Comparison of ENCODE assay signal across 8 mouse cellular contexts in the genomic region with DNA sequence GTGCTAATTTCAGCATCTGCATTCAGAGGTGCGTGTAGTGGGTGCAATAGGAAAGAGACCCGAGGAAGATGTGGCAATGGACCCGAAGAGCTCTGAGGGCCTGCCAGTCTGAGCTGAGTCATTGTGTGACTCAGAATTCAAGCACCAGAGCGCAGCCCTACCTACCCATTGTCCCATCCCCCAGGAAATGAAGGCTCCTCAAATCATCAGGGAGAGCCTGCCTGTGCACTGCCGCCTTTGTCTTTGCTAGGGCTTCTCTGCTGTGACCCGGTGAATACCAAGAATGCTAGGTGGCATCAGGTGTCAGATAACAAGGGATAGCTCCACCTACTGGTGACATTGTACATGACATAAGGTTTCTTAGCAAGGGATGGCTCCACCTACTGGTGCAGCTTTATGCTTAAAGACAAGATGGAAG. TPM values are rescaled to one million over a fixed set of nuclear protein-coding genes. Genes with fewer than 3 reads are reported as not detected.
DNase-seq lines count a peak whose midpoint lies in the region; ATAC-seq and TF ChIP-seq lines count a peak whose summit lies in the region.

No protein-coding gene starts in this region.

- TF ChIP-seq CTCF in brain, embryonic 14.5 days (IDR thresholded peaks at IDR 0.05; ENCODE audit: borderline replicate concordance, extremely low read depth, insufficient read depth, insufficient read length), result peak; percentile 84; the same call in 1 of the 2 replicates
- peak; percentile 99 for TF ChIP-seq CTCF in liver, embryonic 14.5 days (IDR thresholded peaks at IDR 0.05; ENCODE audit: low read depth)
- TF ChIP-seq CTCF in stomach, postnatal 0 days (IDR thresholded peaks at IDR 0.05; ENCODE audit: low read depth), result peak; percentile 100

- peak overlapping the region; percentile 87 for H3K9ac ChIP-seq in heart, embryonic 16.5 days (ENCODE audit: low read length)
- H3K9ac ChIP-seq in liver, embryonic 14.5 days (replicated peaks), result no peak overlapping the region
- no peak overlapping the region for H3K9ac ChIP-seq in stomach, postnatal 0 days (ENCODE audit: low read length)

- peak; percentile 81 for ATAC-seq in erythroblast, adult 5-6 weeks (replicated peaks; ENCODE audit: low FRiP score, poor library complexity, severe bottlenecking)
- 0 out of 2 replicates have a peak, but pooled peaks have one; percentile 4 for ATAC-seq in heart, embryonic 16.5 days (replicated peaks; ENCODE audit: extremely low read depth, insufficient read depth, low FRiP score)
- ATAC-seq in liver, embryonic 14.5 days (ENCODE audit: insufficient read depth), result 0 out of 2 replicates have a peak, but pooled peaks have one; percentile 2
- ATAC-seq in stomach, postnatal 0 days (ENCODE audit: low FRiP score, low TSS enrichment), result peak; percentile 62

- peak overlapping the region; percentile 82 for H3K4me3 ChIP-seq in heart, embryonic 16.5 days (ENCODE audit: low read length)
- H3K4me3 ChIP-seq in liver, embryonic 14.5 days (ENCODE audit: insufficient read depth in 1 of 2, low read depth in 2 of 2, low read length in 2 of 2), result peak overlapping the region in 1 of 2 experiments; percentile 86; a peak in 1 of 4 replicates
- H3K4me3 ChIP-seq in stomach, postnatal 0 days (ENCODE audit: low read depth, low read length), result no peak overlapping the region

- 9% methylated on average over 6 of the region's 6 CpGs for WGBS in heart, embryonic 16.5 days
- WGBS in liver, embryonic 14.5 days (ENCODE audit: insufficient replicate concordance), result 7% methylated on average over 6 of the region's 6 CpGs
- 11% methylated on average over 6 of the region's 6 CpGs for WGBS in stomach, postnatal 0 days

- peaks cover 54% of the 10 kb centered on the region for H3K36me3 ChIP-seq in heart, embryonic 16.5 days (ENCODE audit: control insufficient read depth, insufficient read depth)
- H3K36me3 ChIP-seq in liver, embryonic 14.5 days (replicated peaks; ENCODE audit: control insufficient read depth, insufficient read depth, low read depth), result peaks cover 39% of the 10 kb centered on the region
- H3K36me3 ChIP-seq in stomach, postnatal 0 days (ENCODE audit: control insufficient read depth, insufficient read depth, low read length), result peaks cover 33% of the 10 kb centered on the region; the same call in 1 of the 2 replicates

- peak overlapping the region; percentile 90 for H3K27ac ChIP-seq in heart, embryonic 16.5 days (ENCODE audit: low read length)
- no peak overlapping the region for H3K27ac ChIP-seq in liver, embryonic 14.5 days
- H3K27ac ChIP-seq in stomach, postnatal 0 days (replicated peaks), result no peak overlapping the region; the same call in 1 of the 2 replicates

- TF ChIP-seq POLR2A in brain, embryonic 14.5 days (IDR thresholded peaks at IDR 0.05; ENCODE audit: borderline replicate concordance, extremely low read depth, insufficient read depth, insufficient read length, poor library complexity, severe bottlenecking), result no peak

- DNase-seq in CD8-positive naive resting alpha-beta T cell, adult 2 months (ENCODE audit: low read depth in 2 of 2, low spot score in 2 of 2), result peak; percentile 86 to 92
- peak; percentile 97 for DNase-seq in brain, embryonic 14.5 days (ENCODE audit: low read depth)
- DNase-seq in kidney, postnatal 14 days, result peak; percentile 90
- DNase-seq in liver, embryonic 14.5 days (ENCODE audit: low read depth in 3 of 3, low spot score in 3 of 3), result peak; percentile 88 to 89 (median 88)
- peak; percentile 83 for DNase-seq in neural tube, embryonic 10.5 days (ENCODE audit: extremely low spot score, low spot score)
- DNase-seq in stomach, postnatal 0 days (ENCODE audit: low spot score), result peak; percentile 73

- H3K4me2 ChIP-seq in heart, embryonic 16.5 days (ENCODE audit: low read depth, low read length), result peak overlapping the region; percentile 76
- peak overlapping the region; percentile 97 for H3K4me2 ChIP-seq in liver, embryonic 14.5 days (ENCODE audit: low read depth)
- no peak overlapping the region for H3K4me2 ChIP-seq in stomach, postnatal 0 days (replicated peaks; ENCODE audit: low read depth)

- no peak for TF ChIP-seq EP300 in liver, embryonic 14.5 days (IDR thresholded peaks at IDR 0.05; ENCODE audit: low read depth)
- TF ChIP-seq EP300 in stomach, postnatal 0 days (optimal IDR thresholded peaks at IDR 0.05), result no peak

- peaks cover 56% of the 10 kb centered on the region for H3K4me1 ChIP-seq in heart, embryonic 16.5 days (ENCODE audit: control insufficient read depth, insufficient read depth, low read length)
- peaks cover 27 to 33% of the 10 kb centered on the region in 2 experiments for H3K4me1 ChIP-seq in liver, embryonic 14.5 days (replicated peaks; ENCODE audit: control insufficient read depth in 2 of 2, insufficient read depth in 2 of 2, low read length in 1 of 2)
- H3K4me1 ChIP-seq in stomach, postnatal 0 days (replicated peaks; ENCODE audit: control insufficient read depth, insufficient read depth), result 0 out of 2 replicates have a peak, but pooled peaks cover 9% of the 10 kb centered on the region

- H3K27me3 ChIP-seq in heart, embryonic 16.5 days (ENCODE audit: control insufficient read depth, insufficient read depth, low read length), result no peaks in the 10 kb centered on the region
- H3K27me3 ChIP-seq in liver, embryonic 14.5 days (ENCODE audit: control insufficient read depth, insufficient read depth, low read length), result no peaks in the 10 kb centered on the region
- no peaks in the 10 kb centered on the region for H3K27me3 ChIP-seq in stomach, postnatal 0 days (ENCODE audit: control insufficient read depth, insufficient read depth, low read length)

- H3K9me3 ChIP-seq in heart, embryonic 16.5 days (replicated peaks; ENCODE audit: control insufficient read depth, low read length), result no peaks in the 10 kb centered on the region
- H3K9me3 ChIP-seq in liver, embryonic 14.5 days (ENCODE audit: control insufficient read depth, low read length), result no peaks in the 10 kb centered on the region
- no peaks in the 10 kb centered on the region for H3K9me3 ChIP-seq in stomach, postnatal 0 days (ENCODE audit: control insufficient read depth, low read length)

RNA-seq across cellular contexts. Expression of gene Eno1, which starts 3.4 kb away (rescaled TPM):
- polyA plus RNA-seq in brain, embryonic 14.5 days (2012; rRNA removed), result 485 and 505 TPM in 2 replicates
- 111 and 119 TPM in 2 replicates for total RNA-seq in erythroblast, adult 5-6 weeks (2015; ENCODE audit: low replicate concordance)
- 73.2 and 74.7 TPM in 2 replicates for total RNA-seq in erythroblast, adult 5-6 weeks (2017; ENCODE audit: low replicate concordance)
- polyA plus RNA-seq in heart, embryonic 16.5 days (2015; fragmentation: Nextera tagmentation; extraction: Ambion mirVana), result 1,672 and 1,922 TPM in 2 replicates
- 167 and 215 TPM in 2 replicates for polyA plus RNA-seq in liver, embryonic 14.5 days (2012; rRNA removed)
- polyA plus RNA-seq in liver, embryonic 14.5 days (2014; fragmentation: Nextera tagmentation; extraction: Ambion mirVana), result 451 and 488 TPM in 2 replicates
- 636 and 733 TPM in 2 replicates for polyA plus RNA-seq in stomach, postnatal 0 days (2015; fragmentation: Nextera tagmentation; extraction: Ambion mirVana)

RNA-seq across cellular contexts. Expression of gene Car6, which starts 38.8 kb away (rescaled TPM):
- polyA plus RNA-seq in brain, embryonic 14.5 days (2012; rRNA removed), result not detected in 2 replicates
- not detected in 2 replicates for total RNA-seq in erythroblast, adult 5-6 weeks (2015; ENCODE audit: low replicate concordance)
- total RNA-seq in erythroblast, adult 5-6 weeks (2017; ENCODE audit: low replicate concordance), result not detected in 2 replicates
- polyA plus RNA-seq in heart, embryonic 16.5 days (2015; fragmentation: Nextera tagmentation; extraction: Ambion mirVana), result not detected in 2 replicates
- polyA plus RNA-seq in liver, embryonic 14.5 days (2012; rRNA removed), result 0.02 and 0.17 TPM in 2 replicates
- polyA plus RNA-seq in liver, embryonic 14.5 days (2014; fragmentation: Nextera tagmentation; extraction: Ambion mirVana), result 0.09 TPM in 1 of 2 replicates, not detected in the other
- polyA plus RNA-seq in stomach, postnatal 0 days (2015; fragmentation: Nextera tagmentation; extraction: Ambion mirVana), result 0.06 TPM in 1 of 2 replicates, not detected in the other

RNA-seq across cellular contexts. Expression of gene Rere, which starts 41.5 kb away (rescaled TPM):
- 37.3 and 82.1 TPM in 2 replicates for polyA plus RNA-seq in brain, embryonic 14.5 days (2012; rRNA removed)
- total RNA-seq in erythroblast, adult 5-6 weeks (2015; ENCODE audit: low replicate concordance), result 11.1 and 22.4 TPM in 2 replicates
- total RNA-seq in erythroblast, adult 5-6 weeks (2017; ENCODE audit: low replicate concordance), result 9.5 and 10.9 TPM in 2 replicates
- polyA plus RNA-seq in heart, embryonic 16.5 days (2015; fragmentation: Nextera tagmentation; extraction: Ambion mirVana), result 18.0 and 18.5 TPM in 2 replicates
- 4.8 and 5.6 TPM in 2 replicates for polyA plus RNA-seq in liver, embryonic 14.5 days (2012; rRNA removed)
- polyA plus RNA-seq in liver, embryonic 14.5 days (2014; fragmentation: Nextera tagmentation; extraction: Ambion mirVana), result 5.1 and 8.8 TPM in 2 replicates
- 8.3 and 12.2 TPM in 2 replicates for polyA plus RNA-seq in stomach, postnatal 0 days (2015; fragmentation: Nextera tagmentation; extraction: Ambion mirVana)

Comparison
In these comparisons a context has a peak if more than half of its experiments do, and no peak if none do; other contexts are left out.
1. ATAC-seq: peak in every context shown above with its lines; median percentile 81 in erythroblast, adult 5-6 weeks; 62 in stomach, postnatal 0 days; 4 in heart, embryonic 16.5 days; 2 in liver, embryonic 14.5 days.